Mouse (Mus musculus) erythroblast, embryonic 14.5 days (primary cell): ENCODE results near the gene Frmpd1. TPM values are rescaled to one million over a fixed set of nuclear protein-coding genes. Genes with fewer than 3 reads are reported as not detected.
A peak's percentile ranks its signal among the peaks of the same experiment; 100 is the strongest.

Source experiments
- H3K27me3 ChIP-seq: 2 replicates; pipeline ENCODE4 v1.6.1; 2012; ENCODE audit warnings: inconsistent platforms; ENCODE audit not compliant: control insufficient read depth
- H3K36me3 ChIP-seq: 2 replicates; pipeline ENCODE4 v1.6.1; 2012; ENCODE audit warnings: mild to moderate bottlenecking, inconsistent platforms; ENCODE audit not compliant: control insufficient read depth
- H3K4me1 ChIP-seq: 2 replicates; pipeline ENCODE4 v1.6.1; 2012; ENCODE audit warnings: inconsistent platforms; ENCODE audit not compliant: control insufficient read depth
- H3K4me3 ChIP-seq: replicated peaks from 2 replicates; pipeline ENCODE3; 2012; ENCODE audit warnings: moderate library complexity, mild to moderate bottlenecking, inconsistent platforms
- H3K9me3 ChIP-seq: 2 replicates; pipeline ENCODE4 v1.6.1; 2012; ENCODE audit warnings: low read length, inconsistent platforms, mixed read lengths; ENCODE audit not compliant: control insufficient read depth
- GATA1 ChIP-seq: IDR thresholded peaks from 2 replicates; pipeline ENCODE4 v1.6.1; 2012; ENCODE audit warnings: low read length, inconsistent platforms, mixed read lengths
- TAL1 ChIP-seq: IDR thresholded peaks from 3 replicates; pipeline ENCODE4 v1.6.1; 2012; ENCODE audit warnings: low read length, inconsistent platforms, mixed read lengths
- polyA plus RNA-seq: library from polyadenylated mRNA; stranded (reverse); fragments of >175 nt; gene quantifications from 2 replicates; pipeline ENCODE4 v1.2.3, GENCODE M21; 2012

The Frmpd1 gene
- polyA plus RNA-seq, 1 experiment = 0.01 TPM

GRCm38 (mm10) chr4:45287906-45288305 lies 103.2 kb downstream of the Frmpd1 start:
- Histone ChIP-seq H3K36me3 (no peaks in the 10 kb centered on the region), H3K4me3 (no peak overlapping the region), H3K4me1 (no peaks in the 10 kb centered on the region), H3K27me3 (peaks cover 8% of the 10 kb centered on the region; the same call in 1 of the 2 replicates), H3K9me3 (no peaks in the 10 kb centered on the region)
- no peak for TF ChIP-seq TAL1
- no peak for TF ChIP-seq GATA1

GRCm38 (mm10) chr4:45296662-45297564 lies 112.2 kb downstream of the Frmpd1 start, which contains the start of gene Trmt10b:
Trmt10b (plus strand) TSS chr4:45297127.
- Histone ChIP-seq H3K36me3 (peaks cover 10% of the 10 kb centered on the region), H3K9me3 (no peaks in the 10 kb centered on the region), H3K4me3 (peak within 1 kb of the TSS; percentile 74), H3K4me1 (peaks cover 15% of the 10 kb centered on the region), H3K27me3 (no peaks in the 10 kb centered on the region)
- peak; percentile 20; the same call in 1 of the 2 replicates for TF ChIP-seq GATA1
- TF ChIP-seq TAL1 = no peak

GRCm38 (mm10) chr4:45305536-45305935 lies 120.9 kb downstream of the Frmpd1 start:
- H3K9me3 ChIP-seq = no peaks in the 10 kb centered on the region
- H3K4me3 ChIP-seq = no peak overlapping the region
- no peaks in the 10 kb centered on the region for H3K27me3 ChIP-seq
- peaks cover 50% of the 10 kb centered on the region for H3K36me3 ChIP-seq
- TF ChIP-seq TAL1 = no peak
- TF ChIP-seq GATA1 = no peak
- H3K4me1 ChIP-seq = no peaks in the 10 kb centered on the region

GRCm38 (mm10) chr4:45308046-45308445 lies 123.4 kb downstream of the Frmpd1 start:
- Histone ChIP-seq H3K9me3 (no peaks in the 10 kb centered on the region), H3K4me1 (no peaks in the 10 kb centered on the region), H3K36me3 (peaks cover 46% of the 10 kb centered on the region), H3K4me3 (no peak overlapping the region), H3K27me3 (no peaks in the 10 kb centered on the region)
- TF ChIP-seq GATA1 = no peak

- no peak overlapping the region for H3K4me3 ChIP-seq
- H3K36me3 ChIP-seq = peaks cover 44% of the 10 kb centered on the region
- H3K9me3 ChIP-seq = no peaks in the 10 kb centered on the region
- TF ChIP-seq GATA1 (no peak), TAL1 (no peak)
- H3K27me3 ChIP-seq = no peaks in the 10 kb centered on the region
- H3K4me1 ChIP-seq = no peaks in the 10 kb centered on the region
These were observed 123.9 kb downstream of the Frmpd1 start for GRCm38 (mm10) chr4:45308606-45309005.

- H3K4me1 ChIP-seq = no peaks in the 10 kb centered on the region
- TF ChIP-seq TAL1 = no peak
- no peak for TF ChIP-seq GATA1
- no peaks in the 10 kb centered on the region for H3K9me3 ChIP-seq
- no peaks in the 10 kb centered on the region for H3K27me3 ChIP-seq
- H3K4me3 ChIP-seq = no peak overlapping the region
- H3K36me3 ChIP-seq = peaks cover 44% of the 10 kb centered on the region
These were observed 126.4 kb downstream of the Frmpd1 start for GRCm38 (mm10) chr4:45311056-45311455.

- Histone ChIP-seq H3K27me3 (peaks cover 15% of the 10 kb centered on the region), H3K36me3 (peaks cover 32% of the 10 kb centered on the region), H3K4me3 (peak overlapping the region; percentile 95), H3K9me3 (no peaks in the 10 kb centered on the region), H3K4me1 (peaks cover 25% of the 10 kb centered on the region)
- TF ChIP-seq TAL1 (no peak), GATA1 (no peak)
These were observed 135.6 kb downstream of the Frmpd1 start for GRCm38 (mm10) chr4:45320159-45320816.

- H3K4me1 ChIP-seq = peaks cover 2% of the 10 kb centered on the region; the same call in 1 of the 2 replicates
- H3K36me3 ChIP-seq = no peaks in the 10 kb centered on the region
- no peaks in the 10 kb centered on the region for H3K9me3 ChIP-seq
- H3K4me3 ChIP-seq = no peak overlapping the region
- peaks cover 7% of the 10 kb centered on the region for H3K27me3 ChIP-seq
- TF ChIP-seq GATA1 (no peak), TAL1 (no peak)
These were observed 146.5 kb downstream of the Frmpd1 start for GRCm38 (mm10) chr4:45331139-45331538.

- Histone ChIP-seq H3K4me1 (peaks cover 2% of the 10 kb centered on the region; the same call in 1 of the 2 replicates), H3K27me3 (peaks cover 18% of the 10 kb centered on the region), H3K36me3 (no peaks in the 10 kb centered on the region), H3K9me3 (no peaks in the 10 kb centered on the region), H3K4me3 (no peak overlapping the region)
- no peak for TF ChIP-seq TAL1
- no peak for TF ChIP-seq GATA1
These were observed 147.8 kb downstream of the Frmpd1 start for GRCm38 (mm10) chr4:45332466-45332865.

Other genes starting within 250 kb of the Frmpd1 start
- gene Grhpr, start 203.5 kb upstream of the Frmpd1 start, polyA plus RNA-seq = 3.9 and 6.0 TPM in 2 replicates
- 0.09 and 0.11 TPM in 2 replicates for gene Zbtb5, start 172.5 kb upstream of the Frmpd1 start, polyA plus RNA-seq
- 0.02 and 0.31 TPM in 2 replicates for gene Polr1e, start 166.3 kb upstream of the Frmpd1 start, polyA plus RNA-seq
- gene Fbxo10, start 100.3 kb upstream of the Frmpd1 start, polyA plus RNA-seq = 0.60 and 0.71 TPM in 2 replicates
- gene Tomm5, start 76.8 kb upstream of the Frmpd1 start, polyA plus RNA-seq = 1.9 and 3.5 TPM in 2 replicates
- 0.08 and 0.09 TPM in 2 replicates for gene Trmt10b, start 112.3 kb downstream of the Frmpd1 start, polyA plus RNA-seq
- gene Dcaf10, start 157.2 kb downstream of the Frmpd1 start, polyA plus RNA-seq = 4.0 and 4.6 TPM in 2 replicates
- 3.3 and 5.2 TPM in 2 replicates for gene Exosc3, start 157.9 kb downstream of the Frmpd1 start, polyA plus RNA-seq
- gene Slc25a51, start 223.9 kb downstream of the Frmpd1 start, polyA plus RNA-seq = 16.8 and 17.7 TPM in 2 replicates